Mouse (Mus musculus): ENCODE results near the gene Ssx2ip.

- TF ChIP-seq CTCF (IDR thresholded peaks at IDR 0.05) (no peak), EP300 (IDR thresholded peaks at IDR 0.05) (no peak)
Measured at GRCm38 (mm10) chr3:146397847-146398246, 6.6 kb upstream of the Ssx2ip start.
